Mouse (Mus musculus): ENCODE measurements around the gene Reps2.

DNA sequence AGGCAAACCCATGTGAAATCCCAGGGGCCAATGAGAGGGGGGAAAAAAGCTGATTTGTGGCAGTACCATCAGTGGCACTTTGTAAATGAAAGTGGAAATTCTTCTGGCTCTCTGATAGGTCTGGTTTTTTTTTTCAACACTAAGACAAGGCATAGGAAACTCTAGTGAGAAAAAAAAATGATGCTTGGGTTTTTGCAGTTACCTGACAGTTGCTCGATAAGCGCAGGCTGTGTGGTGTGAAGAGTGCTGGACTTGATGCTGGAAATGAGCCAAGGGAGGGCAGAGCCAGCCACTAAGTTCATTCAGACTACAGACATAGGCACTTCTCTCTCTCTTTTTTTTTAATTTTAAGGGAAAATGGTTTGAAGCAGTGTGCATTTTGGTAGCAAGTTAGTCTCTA, 123.1 kb downstream of the Reps2 start:
- TF ChIP-seq CTCF (IDR thresholded peaks at IDR 0.05; ENCODE audit: low read depth) (no peak), EP300 (IDR thresholded peaks at IDR 0.05; ENCODE audit: low read depth) (no peak)
